Mouse (Mus musculus) kidney, embryonic 16.5 days (tissue): ENCODE measurements around the gene Pdx1. TPM values are rescaled to one million over a fixed set of nuclear protein-coding genes. Genes with fewer than 3 reads are reported as not detected.
A peak's percentile ranks its signal among the peaks of the same experiment; 100 is the strongest.

Experiments used
- ATAC-seq: fragments of 200-750 bp; cut with Nextera tagmentation; 2 replicates; pipeline ENCODE4 v1.8.0; 2017; ENCODE audit warnings: moderate TSS enrichment; ENCODE audit not compliant: low FRiP score, low TSS enrichment
- H3K27ac ChIP-seq: fragments of 300-500 bp; sonication (generic); 2 replicates; pipeline ENCODE4 v1.5.1; 2014; ENCODE audit warnings: low read length
- H3K27me3 ChIP-seq: fragments of 300-500 bp; sonication (generic); 2 replicates; pipeline ENCODE4 v1.6.1; 2014; ENCODE audit warnings: low read length, control low read depth, mixed read lengths; ENCODE audit not compliant: insufficient read depth
- H3K36me3 ChIP-seq: fragments of 300-500 bp; sonication (generic); 2 replicates; pipeline ENCODE4 v1.6.1; 2014; ENCODE audit warnings: low read length, control low read depth, mixed read lengths; ENCODE audit not compliant: insufficient read depth
- H3K4me1 ChIP-seq: fragments of 300-500 bp; sonication (generic); 2 replicates; pipeline ENCODE4 v1.6.1; 2014; ENCODE audit warnings: low read length, control low read depth, mixed read lengths; ENCODE audit not compliant: insufficient read depth
- H3K4me2 ChIP-seq: fragments of 300-500 bp; sonication (generic); replicated peaks from 2 replicates; pipeline ENCODE4 v1.6.1; 2014; ENCODE audit warnings: low read depth, low read length
- H3K4me3 ChIP-seq: fragments of 300-500 bp; sonication (generic); 2 replicates; pipeline ENCODE4 v1.5.1; 2014; ENCODE audit warnings: mild to moderate bottlenecking, low read length
- H3K9ac ChIP-seq: fragments of 300-500 bp; sonication (generic); replicated peaks from 2 replicates; pipeline ENCODE4 v1.6.1; 2014; ENCODE audit warnings: low read length
- H3K9me3 ChIP-seq: fragments of 300-500 bp; sonication (generic); 2 replicates; pipeline ENCODE4 v1.6.1; 2016; ENCODE audit warnings: low read length, control low read depth
- WGBS: fragments of 180-500 bp; shearing (Covaris S2); extraction: QIAGEN DNeasy Blood & Tissue Kit; methylation state at CpG from one replicate; pipeline ENCODE4 v1.1.7; 2014; 5-methylcytosine and 5-hydroxymethylcytosine counted together
- polyA plus RNA-seq: library from polyadenylated mRNA; unstranded; fragments of >200 nt; fragmentation: Nextera tagmentation; extraction: Ambion mirVana; gene quantifications from 2 replicates; pipeline ENCODE4 v1.2.1, GENCODE M21; 2015

Gene Pdx1
- not detected in 2 replicates for polyA plus RNA-seq

GRCm38 (mm10) chr5:147269926-147270672, at the start of gene Pdx1:
Gene Pdx1, plus strand, starts transcription at chr5:147269959.
- Histone ChIP-seq H3K4me2 (no peak within 1 kb of the TSS), H3K36me3 (no peaks in the 10 kb centered on the region), H3K9ac (no peak within 1 kb of the TSS), H3K4me1 (no peaks in the 10 kb centered on the region), H3K27me3 (peaks cover 97% of the 10 kb centered on the region), H3K4me3 (peak within 1 kb of the TSS; percentile 5; the same call in 1 of the 2 replicates), H3K9me3 (no peaks in the 10 kb centered on the region), H3K27ac (no peak within 1 kb of the TSS)
- peak; percentile 54; the same call in 1 of the 2 replicates for ATAC-seq
- WGBS, result 1% methylated on average over 44 of the region's 44 CpGs

GRCm38 (mm10) chr5:147227354-147228112, 42.2 kb upstream of the Pdx1 start:
- Histone ChIP-seq H3K4me2 (no peak overlapping the region), H3K27me3 (peaks cover 47% of the 10 kb centered on the region), H3K9me3 (no peaks in the 10 kb centered on the region), H3K4me3 (no peak overlapping the region), H3K27ac (no peak overlapping the region), H3K4me1 (peaks cover 2% of the 10 kb centered on the region; the same call in 1 of the 2 replicates), H3K9ac (0 out of 2 replicates have a peak overlapping the region, but pooled peaks have one; percentile 27), H3K36me3 (no peaks in the 10 kb centered on the region)
- peak; percentile 86 for ATAC-seq
- 16% methylated on average over 25 of the region's 25 CpGs for WGBS

- H3K4me1 ChIP-seq, result no peaks in the 10 kb centered on the region
- H3K9me3 ChIP-seq, result no peaks in the 10 kb centered on the region
- no peaks in the 10 kb centered on the region for H3K36me3 ChIP-seq
- no peak overlapping the region for H3K4me2 ChIP-seq
- 58% methylated on average over 21 of the region's 21 CpGs for WGBS
- H3K27me3 ChIP-seq, result peaks cover 6% of the 10 kb centered on the region; the same call in 1 of the 2 replicates
- ATAC-seq, result no peak
- no peak overlapping the region for H3K27ac ChIP-seq
- no peak overlapping the region for H3K9ac ChIP-seq
- no peak overlapping the region for H3K4me3 ChIP-seq
Measured at GRCm38 (mm10) chr5:147235406-147236309, 34.1 kb upstream of the Pdx1 start.

GRCm38 (mm10) chr5:147243908-147244307, 25.9 kb upstream of the Pdx1 start:
- ATAC-seq, result no peak
- Histone ChIP-seq H3K27ac (no peak overlapping the region), H3K4me2 (no peak overlapping the region), H3K27me3 (no peaks in the 10 kb centered on the region), H3K36me3 (no peaks in the 10 kb centered on the region), H3K4me1 (no peaks in the 10 kb centered on the region), H3K9me3 (no peaks in the 10 kb centered on the region), H3K9ac (no peak overlapping the region), H3K4me3 (no peak overlapping the region)
- 82% methylated on average over 7 of the region's 7 CpGs for WGBS

- no peaks in the 10 kb centered on the region for H3K4me1 ChIP-seq
- no peak overlapping the region for H3K4me2 ChIP-seq
- no peak overlapping the region for H3K27ac ChIP-seq
- WGBS, result 83% methylated on average over 1 of the region's 1 CpGs
- no peak for ATAC-seq
- no peak overlapping the region for H3K9ac ChIP-seq
- peaks cover 33% of the 10 kb centered on the region for H3K27me3 ChIP-seq
- H3K4me3 ChIP-seq, result no peak overlapping the region
- H3K36me3 ChIP-seq, result no peaks in the 10 kb centered on the region
- H3K9me3 ChIP-seq, result no peaks in the 10 kb centered on the region
Measured at GRCm38 (mm10) chr5:147260189-147260588, 9.6 kb upstream of the Pdx1 start.

- Histone ChIP-seq H3K4me2 (no peak overlapping the region), H3K36me3 (no peaks in the 10 kb centered on the region), H3K4me1 (no peaks in the 10 kb centered on the region), H3K27me3 (peaks cover 39% of the 10 kb centered on the region), H3K4me3 (no peak overlapping the region), H3K27ac (no peak overlapping the region), H3K9ac (no peak overlapping the region), H3K9me3 (no peaks in the 10 kb centered on the region)
- WGBS, result 76% methylated on average over 4 of the region's 4 CpGs
- ATAC-seq, result no peak
Measured at GRCm38 (mm10) chr5:147260778-147261177, 9.0 kb upstream of the Pdx1 start.

- no peak overlapping the region for H3K27ac ChIP-seq
- WGBS, result 43% methylated on average over 11 of the region's 11 CpGs
- H3K4me2 ChIP-seq, result no peak overlapping the region
- H3K4me1 ChIP-seq, result no peaks in the 10 kb centered on the region
- ATAC-seq, result no peak
- peaks cover 51% of the 10 kb centered on the region for H3K27me3 ChIP-seq
- H3K36me3 ChIP-seq, result no peaks in the 10 kb centered on the region
- H3K9ac ChIP-seq, result no peak overlapping the region
- H3K9me3 ChIP-seq, result no peaks in the 10 kb centered on the region
- H3K4me3 ChIP-seq, result no peak overlapping the region
Measured at GRCm38 (mm10) chr5:147261899-147262541, 7.7 kb upstream of the Pdx1 start.

- no peak overlapping the region for H3K4me3 ChIP-seq
- H3K9me3 ChIP-seq, result no peaks in the 10 kb centered on the region
- no peaks in the 10 kb centered on the region for H3K4me1 ChIP-seq
- no peaks in the 10 kb centered on the region for H3K36me3 ChIP-seq
- no peak overlapping the region for H3K9ac ChIP-seq
- H3K27ac ChIP-seq, result no peak overlapping the region
- peaks cover 70% of the 10 kb centered on the region for H3K27me3 ChIP-seq
- no peak for ATAC-seq
- WGBS, result 31% methylated on average over 4 of the region's 4 CpGs
- no peak overlapping the region for H3K4me2 ChIP-seq
Measured at GRCm38 (mm10) chr5:147263945-147264344, 5.8 kb upstream of the Pdx1 start.

- no peaks in the 10 kb centered on the region for H3K4me1 ChIP-seq
- no peaks in the 10 kb centered on the region for H3K36me3 ChIP-seq
- peaks cover 94% of the 10 kb centered on the region for H3K27me3 ChIP-seq
- no peak overlapping the region for H3K9ac ChIP-seq
- H3K4me2 ChIP-seq, result no peak overlapping the region
- H3K4me3 ChIP-seq, result no peak overlapping the region
- ATAC-seq, result no peak
- H3K27ac ChIP-seq, result no peak overlapping the region
- no peaks in the 10 kb centered on the region for H3K9me3 ChIP-seq
- 6% methylated on average over 6 of the region's 6 CpGs for WGBS
Measured at GRCm38 (mm10) chr5:147267434-147267833, 2.3 kb upstream of the Pdx1 start.
